Mouse (Mus musculus) heart, embryonic 16.5 days (tissue): ENCODE measurements around the gene Tmem123. TPM values are rescaled to one million over a fixed set of nuclear protein-coding genes. Genes with fewer than 3 reads are reported as not detected.
A peak's percentile ranks its signal among the peaks of the same experiment; 100 is the strongest.

Experiments used
- ATAC-seq: fragments of 200-750 bp; cut with Nextera tagmentation; replicated peaks from 2 replicates; pipeline ENCODE4 v1.8.0; 2017; ENCODE audit warnings: moderate number of reproducible peaks; ENCODE audit not compliant: insufficient read depth, low FRiP score; ENCODE audit errors: extremely low read depth
- H3K27ac ChIP-seq: fragments of 300-500 bp; sonication (generic); 2 replicates; pipeline ENCODE4 v1.5.1; 2014; ENCODE audit warnings: mild to moderate bottlenecking, low read length, control low read depth, moderate library complexity
- H3K27me3 ChIP-seq: fragments of 300-500 bp; sonication (generic); 2 replicates; pipeline ENCODE4 v1.6.1; 2014; ENCODE audit warnings: low read length, mixed read lengths; ENCODE audit not compliant: control insufficient read depth, insufficient read depth
- H3K36me3 ChIP-seq: fragments of 300-500 bp; sonication (generic); 2 replicates; pipeline ENCODE4 v1.6.1; 2014; ENCODE audit not compliant: control insufficient read depth, insufficient read depth
- H3K4me1 ChIP-seq: fragments of 300-500 bp; sonication (generic); 2 replicates; pipeline ENCODE4 v1.6.1; 2014; ENCODE audit warnings: low read length, mixed read lengths; ENCODE audit not compliant: control insufficient read depth, insufficient read depth
- H3K4me2 ChIP-seq: fragments of 300-500 bp; sonication (generic); 2 replicates; pipeline ENCODE4 v1.6.1; 2014; ENCODE audit warnings: low read depth, mild to moderate bottlenecking, control low read depth, low read length
- H3K4me3 ChIP-seq: fragments of 300-500 bp; sonication (generic); 2 replicates; pipeline ENCODE4 v1.5.1; 2014; ENCODE audit warnings: mild to moderate bottlenecking, control low read depth, low read length
- H3K9ac ChIP-seq: fragments of 300-500 bp; sonication (generic); 2 replicates; pipeline ENCODE4 v1.6.1; 2014; ENCODE audit warnings: low read length, control low read depth
- H3K9me3 ChIP-seq: fragments of 300-500 bp; sonication (generic); replicated peaks from 2 replicates; pipeline ENCODE4 v1.6.1; 2016; ENCODE audit warnings: low read length; ENCODE audit not compliant: control insufficient read depth
- WGBS: fragments of 180-500 bp; shearing (Covaris S2); extraction: QIAGEN DNeasy Blood & Tissue Kit; methylation state at CpG from one replicate; pipeline ENCODE4 v1.1.7; 2014; 5-methylcytosine and 5-hydroxymethylcytosine counted together
- polyA plus RNA-seq: library from polyadenylated mRNA; unstranded; fragments of >200 nt; fragmentation: Nextera tagmentation; extraction: Ambion mirVana; gene quantifications from 2 replicates; pipeline ENCODE4 v1.2.1, GENCODE M21; 2015

Tmem123 gene
- 89.0 and 104 TPM in 2 replicates for polyA plus RNA-seq

DNA sequence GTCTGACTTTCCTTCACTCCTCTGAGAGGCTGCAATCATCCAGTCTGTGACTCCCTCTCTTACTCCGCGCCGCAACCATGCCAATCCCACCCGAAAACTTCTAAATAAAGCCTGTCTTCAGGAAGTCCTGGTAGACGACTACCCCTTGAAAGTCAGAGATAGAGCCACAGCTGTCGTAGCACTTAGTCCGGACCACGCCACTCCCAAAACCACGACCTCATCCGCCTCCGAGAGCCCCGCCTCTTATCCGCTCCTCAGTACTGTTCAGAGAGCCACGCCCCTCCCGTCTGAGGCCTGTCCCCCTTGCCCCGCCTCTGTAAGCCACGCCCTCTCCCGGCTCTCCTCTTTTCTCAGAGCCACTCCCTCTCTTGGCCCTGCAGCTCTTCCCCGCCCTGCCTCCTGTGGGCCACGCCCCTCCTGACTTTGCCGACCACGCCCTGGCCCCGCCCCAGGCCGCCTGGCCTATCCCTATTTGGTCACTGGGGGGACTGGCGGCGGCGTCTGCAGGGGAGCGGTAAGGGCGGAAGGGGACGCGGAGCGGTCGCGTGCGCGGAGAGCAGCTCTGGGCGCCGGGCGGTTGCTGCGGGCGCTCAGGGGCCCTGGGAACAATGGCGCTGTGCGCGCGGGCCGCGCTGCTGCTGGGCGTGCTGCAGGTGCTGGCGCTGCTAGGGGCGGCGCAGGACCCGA, at the start of gene Tmem123:
Gene Tmem123 (plus strand): TSS at position 428 of the 687 bp plus-strand sequence.
- Histone ChIP-seq H3K27ac (peak within 1 kb of the TSS; percentile 93), H3K9ac (peak within 1 kb of the TSS; percentile 94), H3K4me3 (peak within 1 kb of the TSS; percentile 90), H3K36me3 (peaks cover under 1% of the 10 kb centered on the region; the same call in 1 of the 2 replicates), H3K4me2 (peak within 1 kb of the TSS; percentile 84), H3K27me3 (no peaks in the 10 kb centered on the region), H3K4me1 (peaks cover 28% of the 10 kb centered on the region), H3K9me3 (peaks cover 4% of the 10 kb centered on the region)
- ATAC-seq: peak; percentile 97
- WGBS: under 1% methylated on average over 52 of the region's 52 CpGs

DNA sequence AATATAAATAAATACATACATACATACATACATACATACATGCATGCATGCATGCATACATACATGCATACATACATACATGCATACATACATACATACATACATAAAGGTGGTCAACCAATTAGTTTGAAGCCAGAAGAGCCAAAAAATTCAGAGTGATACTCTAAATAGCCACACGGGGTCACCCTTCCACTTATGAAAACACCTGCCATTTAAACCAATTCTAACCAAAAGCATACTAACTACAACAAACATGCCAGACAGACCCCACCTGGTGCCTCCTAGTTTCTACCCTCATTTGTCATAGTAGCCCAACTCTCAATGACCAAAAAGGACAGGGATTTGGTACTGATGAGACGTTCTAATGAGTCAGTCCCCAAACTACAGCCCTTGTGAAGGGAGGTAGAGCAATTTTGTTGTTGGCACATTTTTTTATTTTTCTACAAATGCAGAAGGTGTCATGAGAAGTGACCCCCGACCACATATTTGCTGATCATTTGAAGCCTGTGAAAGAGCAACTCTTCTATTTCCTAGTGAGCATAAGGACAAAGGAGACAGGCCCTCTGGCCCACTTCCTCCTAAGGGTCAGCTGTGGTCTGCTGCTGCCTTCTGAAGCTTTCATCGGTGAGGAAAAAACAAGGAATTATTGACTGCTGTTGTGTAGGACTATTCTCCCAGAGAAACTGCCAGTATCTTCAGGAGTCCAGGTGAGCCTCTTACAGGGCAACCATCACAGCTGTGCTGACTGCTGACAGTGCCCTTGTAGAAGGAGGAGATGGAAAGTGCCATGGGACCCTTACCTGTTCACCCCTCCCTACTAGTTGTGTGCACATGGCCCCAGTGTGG, 49.6 kb upstream of the Tmem123 start:
- no peak for ATAC-seq
- H3K9ac ChIP-seq: no peak overlapping the region
- H3K27ac ChIP-seq: no peak overlapping the region
- H3K36me3 ChIP-seq: no peaks in the 10 kb centered on the region
- no peaks in the 10 kb centered on the region for H3K4me1 ChIP-seq
- H3K27me3 ChIP-seq: no peaks in the 10 kb centered on the region
- 29% methylated on average over 4 of the region's 4 CpGs for WGBS
- H3K4me3 ChIP-seq: no peak overlapping the region
- H3K4me2 ChIP-seq: no peak overlapping the region
- no peaks in the 10 kb centered on the region for H3K9me3 ChIP-seq

DNA sequence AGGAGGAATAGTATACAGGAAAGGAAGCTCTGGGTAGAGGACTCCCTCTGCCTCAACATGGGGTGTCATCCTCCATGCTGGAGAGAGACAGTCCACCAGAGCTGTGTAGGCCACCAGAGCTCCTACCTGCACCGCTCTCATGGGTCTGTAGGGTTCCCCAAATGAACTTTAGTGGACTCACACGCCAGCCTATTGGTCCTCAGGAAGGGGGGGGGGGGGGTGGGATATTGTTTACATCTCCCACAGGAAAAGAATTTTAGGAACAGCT, 49.0 kb upstream of the Tmem123 start:
- no peak for ATAC-seq
- Histone ChIP-seq H3K4me3 (no peak overlapping the region), H3K36me3 (no peaks in the 10 kb centered on the region), H3K9me3 (no peaks in the 10 kb centered on the region), H3K4me1 (no peaks in the 10 kb centered on the region), H3K27me3 (no peaks in the 10 kb centered on the region), H3K27ac (no peak overlapping the region), H3K9ac (no peak overlapping the region), H3K4me2 (no peak overlapping the region)
- WGBS: 76% methylated on average over 2 of the region's 2 CpGs

DNA sequence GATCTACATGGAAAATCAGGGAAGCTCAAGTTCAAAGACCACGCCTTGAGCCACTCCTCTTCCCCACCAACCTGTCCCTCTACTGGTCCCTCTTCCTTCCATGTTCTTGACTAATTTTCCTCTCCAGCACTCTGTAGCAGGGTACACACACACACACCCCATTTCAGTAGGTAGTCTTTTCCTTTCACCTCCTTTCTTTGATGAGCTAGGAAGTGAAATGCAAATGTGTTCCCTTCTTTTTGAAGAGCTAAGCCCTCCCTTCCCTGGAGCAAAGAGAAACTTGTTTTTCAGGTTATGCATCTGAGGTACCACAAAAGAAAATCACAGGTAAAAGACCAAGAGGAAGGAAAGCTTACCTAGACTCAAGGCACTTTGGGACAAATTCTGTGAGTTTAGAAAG, 42.3 kb upstream of the Tmem123 start:
- no peaks in the 10 kb centered on the region for H3K27me3 ChIP-seq
- no peaks in the 10 kb centered on the region for H3K36me3 ChIP-seq
- no peak overlapping the region for H3K27ac ChIP-seq
- no peak overlapping the region for H3K4me3 ChIP-seq
- 83% methylated on average over 1 of the region's 1 CpGs for WGBS
- H3K9ac ChIP-seq: no peak overlapping the region
- ATAC-seq: no peak
- H3K4me2 ChIP-seq: no peak overlapping the region
- H3K9me3 ChIP-seq: no peaks in the 10 kb centered on the region
- H3K4me1 ChIP-seq: no peaks in the 10 kb centered on the region

DNA sequence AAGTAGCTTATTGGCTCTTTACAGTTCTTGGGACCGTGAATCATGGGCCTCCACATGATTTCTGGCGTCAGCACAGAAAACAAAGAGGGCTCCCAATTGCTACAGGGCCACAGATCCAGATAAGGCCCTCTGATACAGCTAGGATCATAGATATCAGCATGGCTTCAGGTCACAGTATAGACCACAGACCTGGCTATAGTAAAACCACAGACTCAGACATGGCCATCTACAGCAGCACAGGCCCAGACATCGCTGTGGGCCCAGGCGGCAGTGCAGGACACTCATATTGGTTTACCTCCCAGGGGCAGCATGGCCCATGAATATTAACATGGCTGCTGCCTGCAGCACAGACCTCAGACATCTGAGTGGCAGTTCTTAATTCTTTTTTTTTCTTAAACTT, 34.8 kb upstream of the Tmem123 start:
- Histone ChIP-seq H3K4me2 (no peak overlapping the region), H3K36me3 (no peaks in the 10 kb centered on the region), H3K9ac (no peak overlapping the region), H3K27me3 (no peaks in the 10 kb centered on the region), H3K4me3 (no peak overlapping the region), H3K4me1 (no peaks in the 10 kb centered on the region), H3K27ac (no peak overlapping the region), H3K9me3 (no peaks in the 10 kb centered on the region)
- 69% methylated on average over 4 of the region's 4 CpGs for WGBS
- no peak for ATAC-seq

DNA sequence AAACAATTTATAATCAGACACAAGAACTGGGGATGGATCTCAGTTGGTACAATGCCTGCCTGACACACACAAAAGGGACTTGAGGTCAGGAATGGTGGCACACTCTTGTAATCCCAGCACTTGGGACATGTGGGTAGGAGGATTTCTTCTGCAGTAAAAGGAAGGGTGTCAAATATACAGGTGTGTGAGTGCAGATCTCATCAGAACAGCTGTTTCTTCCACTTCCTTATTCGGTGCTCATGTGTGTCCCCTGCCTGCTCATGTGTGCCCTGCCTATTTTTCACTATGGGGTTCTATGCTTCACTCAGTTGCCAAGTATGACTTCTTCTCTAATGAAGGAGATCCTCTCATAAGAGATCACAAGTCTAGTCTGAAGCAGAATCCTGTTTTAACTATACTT, 21.1 kb upstream of the Tmem123 start:
- Histone ChIP-seq H3K36me3 (no peaks in the 10 kb centered on the region), H3K27ac (no peak overlapping the region), H3K4me3 (no peak overlapping the region), H3K9me3 (no peaks in the 10 kb centered on the region), H3K9ac (no peak overlapping the region), H3K4me2 (no peak overlapping the region), H3K27me3 (no peaks in the 10 kb centered on the region), H3K4me1 (no peaks in the 10 kb centered on the region)
- WGBS: 44% methylated on average over 1 of the region's 1 CpGs
- ATAC-seq: no peak

DNA sequence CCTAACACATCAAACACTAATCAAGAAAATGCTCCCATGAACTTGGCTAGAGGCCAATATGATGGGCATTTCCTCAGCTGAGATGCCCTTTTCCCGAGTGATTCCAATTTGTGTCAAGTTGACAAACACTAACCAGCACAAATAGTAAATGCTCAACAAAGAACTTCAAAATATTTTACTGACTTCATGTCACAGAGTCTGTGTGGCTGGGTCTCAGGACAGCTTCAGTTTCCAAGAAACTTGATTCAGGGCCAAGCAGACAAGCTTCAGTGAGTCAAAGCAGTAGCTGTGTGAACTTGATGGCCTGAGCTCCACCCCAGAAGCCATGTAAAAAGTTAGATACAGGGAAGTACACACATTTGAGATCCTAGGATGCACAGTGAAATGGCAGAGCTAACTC, 19.7 kb upstream of the Tmem123 start:
- no peak for ATAC-seq
- Histone ChIP-seq H3K27me3 (no peaks in the 10 kb centered on the region), H3K27ac (no peak overlapping the region), H3K36me3 (no peaks in the 10 kb centered on the region), H3K9ac (no peak overlapping the region), H3K9me3 (no peaks in the 10 kb centered on the region), H3K4me1 (no peaks in the 10 kb centered on the region), H3K4me2 (no peak overlapping the region), H3K4me3 (no peak overlapping the region)
- WGBS: 50% methylated on average over 1 of the region's 1 CpGs

DNA sequence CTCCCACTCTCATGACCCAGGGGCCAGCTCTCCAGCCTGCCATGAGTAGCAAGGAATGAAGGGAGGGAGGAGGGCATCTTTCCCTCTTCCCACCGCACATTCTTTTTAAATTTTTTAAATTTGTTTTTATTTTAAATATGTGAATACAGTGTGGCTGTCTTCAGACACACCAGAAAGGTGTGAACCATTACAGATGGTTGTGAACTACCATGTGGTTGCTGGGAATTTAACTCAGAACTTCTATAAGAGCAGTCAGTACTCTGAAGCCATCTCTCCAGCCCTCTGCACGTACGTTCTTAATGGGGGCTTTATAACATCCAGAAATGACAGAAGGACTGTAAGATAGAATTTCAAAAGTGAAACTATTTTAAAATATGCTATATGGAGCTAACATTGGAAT, 15.0 kb upstream of the Tmem123 start:
- Histone ChIP-seq H3K9me3 (no peaks in the 10 kb centered on the region), H3K36me3 (no peaks in the 10 kb centered on the region), H3K4me2 (no peak overlapping the region), H3K27me3 (no peaks in the 10 kb centered on the region), H3K4me1 (no peaks in the 10 kb centered on the region), H3K27ac (no peak overlapping the region), H3K4me3 (no peak overlapping the region), H3K9ac (no peak overlapping the region)
- ATAC-seq: no peak
- 83% methylated on average over 3 of the region's 3 CpGs for WGBS

DNA sequence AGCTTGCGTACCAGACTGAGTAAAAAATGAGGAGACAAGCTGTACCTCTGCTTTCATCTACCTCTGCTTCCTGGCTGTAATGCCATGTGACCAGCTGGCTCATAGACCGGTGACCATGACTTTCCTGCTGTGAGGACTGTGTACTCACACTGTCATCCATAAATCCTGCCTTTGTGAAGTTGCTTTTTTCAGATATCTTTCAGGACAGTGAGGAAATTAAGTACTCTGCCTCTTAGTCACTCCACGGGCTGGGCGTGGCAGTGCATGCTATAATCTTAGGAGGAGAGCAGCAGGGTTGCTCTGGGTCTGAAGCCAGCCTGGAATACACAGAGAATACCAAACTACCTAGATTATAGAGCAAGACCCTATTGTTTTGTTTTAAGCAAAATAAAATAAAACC, 14.3 kb upstream of the Tmem123 start:
- Histone ChIP-seq H3K4me3 (no peak overlapping the region), H3K4me2 (no peak overlapping the region), H3K27ac (no peak overlapping the region), H3K27me3 (no peaks in the 10 kb centered on the region), H3K4me1 (no peaks in the 10 kb centered on the region), H3K9ac (no peak overlapping the region), H3K9me3 (no peaks in the 10 kb centered on the region), H3K36me3 (no peaks in the 10 kb centered on the region)
- WGBS: 74% methylated on average over 4 of the region's 4 CpGs
- ATAC-seq: no peak
